Mouse (Mus musculus) 416B (cell line): ENCODE measurements around the gene Sfrp5.
A peak's percentile ranks its signal among the peaks of the same experiment; 100 is the strongest.

Source experiments
- DNase-seq: peaks from one replicate; pipeline ENCODE4 v3.0.0; 2011; ENCODE audit warnings: low read depth

The Sfrp5 gene

DNA sequence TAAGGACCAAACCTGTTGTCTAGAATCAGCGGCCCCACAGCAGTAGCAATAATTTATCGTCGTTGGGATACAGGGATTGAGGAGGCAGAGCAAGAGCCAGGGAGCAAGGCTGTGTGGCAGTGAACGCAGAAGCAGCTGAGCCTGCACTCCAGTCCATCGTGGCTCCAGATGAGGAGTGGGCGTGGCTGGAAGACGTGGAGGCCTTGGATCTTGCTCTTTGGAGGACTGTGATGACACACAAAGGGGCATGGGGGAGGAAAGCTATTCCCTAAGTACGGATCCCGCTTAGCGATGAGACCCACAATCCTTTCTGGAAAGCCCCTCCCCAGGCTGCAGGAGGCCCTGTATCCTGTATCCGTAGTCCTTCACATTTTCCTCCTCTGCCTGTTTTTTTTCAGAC, 4.0 kb downstream of the Sfrp5 start:
- DNase-seq = no peak

- no peak for DNase-seq
Observed at GRCm38 (mm10) chr19:42197066-42197465, 5.0 kb downstream of the Sfrp5 start.

DNA sequence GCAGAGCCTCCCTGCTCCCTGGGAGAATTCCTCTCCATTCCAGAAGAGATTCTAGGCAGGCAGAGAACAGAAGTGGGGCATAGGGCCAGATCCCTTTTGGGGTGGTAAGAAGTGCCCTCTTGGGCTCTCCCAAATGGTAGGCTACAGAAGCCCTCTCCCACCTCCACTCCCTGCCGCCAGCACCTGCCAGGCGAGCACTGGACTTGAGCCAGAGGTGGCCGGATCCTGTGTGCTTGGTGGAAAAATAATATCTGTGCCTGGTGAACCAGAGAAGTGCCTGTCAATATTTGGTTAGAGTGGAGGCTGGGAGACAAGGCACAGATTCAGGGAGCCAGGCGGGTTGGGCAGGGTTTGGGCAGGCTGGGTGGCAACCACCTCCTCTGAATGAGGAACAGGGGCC, 5.7 kb downstream of the Sfrp5 start:
- no peak for DNase-seq

- DNase-seq = no peak
Observed at GRCm38 (mm10) chr19:42193311-42193710, 8.7 kb downstream of the Sfrp5 start.

- peak; percentile 58 for DNase-seq
Observed at GRCm38 (mm10) chr19:42190494-42190893, 11.6 kb downstream of the Sfrp5 start.

DNA sequence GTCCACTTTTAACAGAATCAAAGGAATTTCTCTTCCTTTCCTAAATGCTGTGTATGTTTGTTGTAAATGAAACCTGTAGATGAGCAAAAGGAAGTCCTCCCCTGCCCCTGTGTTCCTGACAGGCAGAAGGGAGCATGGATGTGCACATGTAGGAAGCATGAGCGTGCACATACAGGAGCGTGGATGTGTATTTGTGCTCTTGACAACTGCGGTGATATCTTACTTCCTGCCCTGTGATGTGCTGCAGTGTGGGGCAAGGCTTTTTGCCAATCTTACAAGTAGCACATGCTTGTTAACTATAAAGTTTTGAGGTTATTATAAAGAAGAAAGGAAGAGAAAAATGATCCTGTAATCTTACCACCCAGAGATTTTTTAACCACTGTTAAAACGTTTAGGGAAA, 12.3 kb downstream of the Sfrp5 start:
- DNase-seq = no peak

DNA sequence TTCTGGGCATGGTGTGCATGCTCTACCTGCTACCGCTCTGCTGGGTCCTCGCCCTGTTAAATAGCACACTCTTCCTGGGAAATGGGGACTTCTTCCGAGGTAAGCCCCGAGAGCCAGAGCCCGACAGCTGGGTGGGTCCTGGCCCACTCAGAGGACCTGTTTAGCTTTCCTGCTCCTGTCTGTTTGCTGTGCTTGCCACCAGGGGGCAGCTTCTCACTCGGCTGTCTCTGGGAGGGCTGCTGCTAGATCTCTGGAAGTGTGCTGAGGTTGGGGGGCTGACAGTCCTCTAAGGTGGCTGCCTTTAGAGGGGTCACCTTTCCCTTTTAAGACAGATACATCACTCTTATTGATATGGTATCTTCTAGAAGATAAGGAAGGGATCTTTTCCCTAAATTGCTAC, 19.4 kb downstream of the Sfrp5 start:
- no peak for DNase-seq

- DNase-seq = no peak
Observed at GRCm38 (mm10) chr19:42179356-42179755, 22.7 kb downstream of the Sfrp5 start.

DNA sequence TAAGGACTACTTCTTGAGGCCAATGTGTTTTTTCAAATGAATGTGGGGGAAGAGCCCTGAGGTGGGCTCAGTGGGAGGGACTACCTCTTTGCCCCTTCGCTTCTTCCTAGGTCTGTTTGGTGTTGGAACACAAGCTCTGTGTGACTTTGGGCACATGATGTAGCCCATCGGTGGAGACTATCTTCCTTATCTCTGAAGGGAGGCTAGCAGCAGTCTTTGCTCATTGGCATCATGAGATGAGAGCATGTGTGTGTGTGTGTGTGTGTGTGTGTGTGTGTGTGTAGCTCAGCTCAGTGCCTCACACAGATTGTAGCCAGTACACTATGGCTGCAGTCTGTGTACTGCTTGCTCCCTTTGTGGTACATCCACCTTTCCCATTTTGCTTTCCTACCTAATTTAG, 24.6 kb downstream of the Sfrp5 start:
- DNase-seq = no peak

- DNase-seq = peak; percentile 81
Observed at GRCm38 (mm10) chr19:42176841-42177240, 25.2 kb downstream of the Sfrp5 start.

GRCm38 (mm10) chr19:42170025-42170969, 31.8 kb downstream of the Sfrp5 start:
- DNase-seq = peak; percentile 94

DNA sequence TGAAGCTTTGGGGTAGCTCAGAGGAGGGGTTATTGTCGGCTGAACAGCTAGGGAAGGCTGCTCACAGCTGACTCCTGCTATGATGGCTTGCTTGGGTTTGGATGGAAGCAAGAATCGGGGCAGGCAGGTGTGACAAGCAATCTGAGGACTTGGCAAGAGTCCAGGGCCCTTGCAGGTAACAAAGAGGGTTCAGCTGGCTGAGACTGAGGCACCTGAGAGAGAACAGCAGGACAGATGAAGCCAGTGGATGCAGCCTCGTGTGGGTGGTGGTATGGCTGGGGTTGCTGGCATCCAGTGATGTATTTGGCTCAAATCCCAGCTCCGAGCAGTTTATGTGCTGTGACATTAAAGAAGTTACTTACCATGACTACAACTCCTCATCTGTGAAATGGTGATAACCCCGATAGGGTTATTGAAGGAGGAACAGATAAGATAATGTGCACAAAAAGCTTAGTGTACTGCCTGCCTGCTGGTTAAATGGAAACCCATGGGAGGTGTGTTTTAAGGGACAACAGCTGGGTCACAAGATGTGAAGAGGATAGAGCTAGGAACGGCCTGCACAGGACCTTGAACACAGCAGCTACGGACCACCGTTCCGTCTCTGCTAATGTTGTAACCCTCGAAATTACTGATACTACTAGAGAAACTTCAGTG, 32.6 kb downstream of the Sfrp5 start:
- no peak for DNase-seq

GRCm38 (mm10) chr19:42167489-42167888, 34.6 kb downstream of the Sfrp5 start:
- DNase-seq = no peak

GRCm38 (mm10) chr19:42166766-42167165, 35.3 kb downstream of the Sfrp5 start:
- DNase-seq = no peak

- peak; percentile 83 for DNase-seq
Observed at GRCm38 (mm10) chr19:42166130-42166529, 35.9 kb downstream of the Sfrp5 start.

DNA sequence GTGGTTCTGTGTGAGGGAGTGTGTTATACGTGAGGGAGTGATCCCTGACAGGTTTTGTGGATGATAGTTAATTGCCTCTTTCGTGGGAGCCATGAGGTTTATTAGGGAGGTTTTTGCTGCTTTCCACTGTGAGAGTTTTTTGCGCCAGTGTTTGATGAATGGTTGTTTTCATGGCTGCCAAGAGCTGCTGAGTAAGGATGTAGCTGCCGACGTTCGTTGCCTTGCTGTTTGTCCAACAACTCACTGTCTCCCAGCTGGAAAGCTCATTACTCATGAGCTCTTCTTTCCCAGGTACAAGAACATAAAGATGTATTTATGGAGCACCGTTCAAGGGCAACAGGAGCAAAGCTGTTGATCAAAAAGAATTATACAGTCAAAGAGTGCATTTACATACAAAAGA, 37.9 kb downstream of the Sfrp5 start:
- DNase-seq = no peak

GRCm38 (mm10) chr19:42163764-42164163, 38.3 kb downstream of the Sfrp5 start, which contains the start of gene Zfyve27:
Zfyve27 (plus strand) TSS chr19:42163951.
- no peak for DNase-seq

GRCm38 (mm10) chr19:42158246-42159017, 43.6 kb downstream of the Sfrp5 start:
- DNase-seq = peak; percentile 69

GRCm38 (mm10) chr19:42157493-42158237, 44.4 kb downstream of the Sfrp5 start:
- DNase-seq = peak; percentile 69

GRCm38 (mm10) chr19:42151990-42152389, 50.1 kb downstream of the Sfrp5 start:
- peak; percentile 87 for DNase-seq

DNA sequence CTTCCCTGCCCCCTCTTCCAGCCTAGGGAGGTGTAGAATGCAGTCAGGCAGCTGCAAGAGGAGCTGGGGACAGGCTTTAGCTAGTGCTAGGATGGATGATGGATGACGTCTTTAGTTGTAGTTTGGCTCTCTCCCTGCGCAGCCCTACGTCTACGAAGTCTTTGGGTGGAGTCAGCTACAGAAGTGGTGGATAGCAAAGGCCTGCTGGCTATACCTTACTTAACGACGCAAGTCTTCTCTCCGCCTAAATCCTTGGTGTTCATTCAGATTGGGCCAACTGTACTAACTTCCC, 53.5 kb downstream of the Sfrp5 start:
- no peak for DNase-seq
